Mouse (Mus musculus) adrenal gland, adult 10 weeks (tissue): Measurements from ENCODE around the gene Bpifb5. TPM values are rescaled to one million over a fixed set of nuclear protein-coding genes. Genes with fewer than 3 reads are reported as not detected.

Experiments used
- polyA plus RNA-seq: library from polyadenylated mRNA; stranded (reverse); fragments of 350-450 nt; fragmentation: Illumina TruSeq; extraction: RNeasy Lipid Tissue Mini Kit (QIAGEN cat#74804); gene quantifications from one replicate; pipeline ENCODE4 v1.2.3, GENCODE M21; 2014; ENCODE audit warnings: low read depth, low replicate concordance

Gene Bpifb5
- polyA plus RNA-seq: not detected

DNA sequence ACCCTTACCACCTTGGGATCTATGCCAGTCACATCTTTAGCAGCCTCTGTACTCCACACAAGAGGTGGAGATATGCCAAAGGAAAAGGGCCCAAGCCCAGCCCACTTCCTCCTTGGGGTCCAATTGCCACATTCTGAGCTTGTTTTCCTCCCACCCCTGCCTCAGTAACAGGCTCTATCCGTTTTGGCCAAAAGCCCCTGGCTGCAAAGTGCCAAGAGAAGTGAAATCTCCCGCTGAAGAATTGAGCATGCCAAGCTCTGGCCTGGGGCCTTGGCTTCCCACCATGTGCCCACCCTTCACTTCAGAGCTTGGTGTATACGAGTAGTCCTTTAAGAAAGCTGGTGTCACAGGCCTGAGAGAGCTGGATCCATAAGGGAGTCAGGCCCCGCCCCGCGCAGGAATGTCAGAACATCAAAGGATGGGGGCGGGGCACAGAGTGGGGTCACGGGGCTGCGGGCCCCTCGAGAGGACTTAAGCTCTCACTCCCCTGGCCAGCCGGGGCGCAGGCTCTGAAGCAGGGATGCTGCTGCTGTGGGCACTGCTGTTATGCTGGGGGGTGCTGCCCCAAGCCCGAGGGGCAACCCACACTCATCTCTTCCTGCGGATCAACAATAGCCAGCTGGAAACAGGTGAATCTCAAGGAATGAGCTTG is at the start of gene Bpifb5:
Bpifb5 (plus strand) TSS at position 478 of the 652 bp plus-strand sequence.

GRCm38 (mm10) chr2:154190546-154191258 is 32.8 kb upstream of the Bpifb5 start, which contains the start of gene Bpifb1:
Bpifb1 (plus strand) TSS chr2:154190818.

DNA sequence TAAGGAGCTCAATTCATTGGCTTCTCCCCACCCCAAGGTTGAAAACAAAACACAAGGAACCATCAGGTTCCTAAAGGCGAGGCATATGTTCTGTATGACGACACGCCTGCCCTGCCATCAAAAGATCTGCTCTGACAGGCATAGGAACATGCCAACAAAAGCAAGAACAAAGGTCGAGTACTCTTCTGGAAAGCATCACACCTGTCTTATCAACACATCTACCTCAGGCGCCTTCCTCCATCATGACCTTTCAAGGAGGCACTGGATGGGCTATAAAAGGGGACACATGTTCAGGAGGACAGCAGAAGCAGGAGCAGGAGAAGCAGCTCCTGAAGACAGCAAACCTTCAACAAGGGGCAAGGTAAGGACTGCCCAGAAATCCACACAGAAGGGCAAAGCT is 34.0 kb downstream of the Bpifb5 start, which contains the start of gene Bpifb9a:
Bpifb9a (plus strand) TSS at position 301 of the 400 bp plus-strand sequence.

Other genes starting within 250 kb of the Bpifb5 start
- gene Bpifa6, start 248.8 kb upstream of the Bpifb5 start, polyA plus RNA-seq: not detected
- gene Bpifa2, start 215.5 kb upstream of the Bpifb5 start, polyA plus RNA-seq: 3.1 TPM
- gene Bpifa3, start 93.4 kb upstream of the Bpifb5 start, polyA plus RNA-seq: not detected
- not detected for gene Bpifa1, start 80.9 kb upstream of the Bpifb5 start, polyA plus RNA-seq
- not detected for gene Bpifa5, start 61.1 kb upstream of the Bpifb5 start, polyA plus RNA-seq
- not detected for gene Bpifb1, start 32.9 kb upstream of the Bpifb5 start, polyA plus RNA-seq
- not detected for gene Bpifb9a, start 34.1 kb downstream of the Bpifb5 start, polyA plus RNA-seq
- gene Bpifb9b, start 83.5 kb downstream of the Bpifb5 start, polyA plus RNA-seq: not detected
- gene Cdk5rap1, start 149.3 kb downstream of the Bpifb5 start, polyA plus RNA-seq: 8.8 TPM
- 0.29 TPM for gene Snta1, start 184.4 kb downstream of the Bpifb5 start, polyA plus RNA-seq
- 27.1 TPM for gene Cbfa2t2, start 212.7 kb downstream of the Bpifb5 start, polyA plus RNA-seq